Mouse (Mus musculus): Measurements from ENCODE around the gene Cpped1.

GRCm38 (mm10) chr16:11910801-11911200 is 1.6 kb upstream of the Cpped1 start:
- TF ChIP-seq CTCF (conservative IDR thresholded peaks at IDR 0.05; ENCODE audit: low read length) (no peak), NANOG (IDR thresholded peaks at IDR 0.05; ENCODE audit: borderline replicate concordance, low read length) (no peak), POU5F1 (IDR thresholded peaks at IDR 0.05; ENCODE audit: borderline replicate concordance, low read length) (no peak)

Data from E14TG2a.4 (cell line).